In genomic region chr12:110446290-110447170, GRCm38 (mm10) we compare ENCODE assay signal across 8 mouse cellular contexts. TPM values are rescaled to one million over a fixed set of nuclear protein-coding genes. Genes with fewer than 3 reads are reported as not detected.
A peak's percentile ranks its signal among the peaks of the same experiment; 100 is the strongest.
DNase-seq lines count a peak whose midpoint lies in the region; ATAC-seq and TF ChIP-seq lines count a peak whose summit lies in the region.

Ppp2r5c (plus strand) TSS chr12:110447120.

- no peaks in the 10 kb centered on the region for H3K27me3 ChIP-seq in MEL (ENCODE audit: control insufficient read depth in 1 of 2, insufficient read depth in 2 of 2, low read length in 2 of 2)
- H3K27me3 ChIP-seq in cerebellum, adult 2 months (ENCODE audit: control insufficient read depth, insufficient read depth, low read length) = no peaks in the 10 kb centered on the region
- H3K27me3 ChIP-seq in forebrain, postnatal 0 days (ENCODE audit: insufficient read depth, low read length) = no peaks in the 10 kb centered on the region; the same call in 1 of the 2 replicates
- 0 out of 2 replicates have a peak, but pooled peaks cover 6% of the 10 kb centered on the region for H3K27me3 ChIP-seq in lung, embryonic 15.5 days

- TF ChIP-seq POLR2A in MEL (IDR thresholded peaks at IDR 0.05; ENCODE audit: control insufficient read depth in 1 of 2, insufficient read depth in 1 of 2, low read depth in 1 of 2, low read length in 2 of 2, poor library complexity in 1 of 2) = peak; percentile 82 to 90
- TF ChIP-seq POLR2A in cerebellum, adult 2 months (IDR thresholded peaks at IDR 0.05; ENCODE audit: borderline replicate concordance, insufficient read depth, low read length) = peak; percentile 50; the same call in 1 of the 2 replicates

- H3K79me2 ChIP-seq in MEL (ENCODE audit: control insufficient read depth, insufficient read depth, low read length, poor library complexity) = peaks cover 2% of the 10 kb centered on the region; the same call in 1 of the 2 replicates

- no peaks in the 10 kb centered on the region; a peak in 1 of 4 replicates for H3K4me1 ChIP-seq in MEL (ENCODE audit: control insufficient read depth in 1 of 2, insufficient read depth in 2 of 2, low read length in 2 of 2)
- peaks cover 5% of the 10 kb centered on the region; the same call in 1 of the 2 replicates for H3K4me1 ChIP-seq in cerebellum, adult 2 months (ENCODE audit: control insufficient read depth, insufficient read depth, low read length)
- H3K4me1 ChIP-seq in forebrain, postnatal 0 days (ENCODE audit: insufficient read depth) = no peaks in the 10 kb centered on the region
- H3K4me1 ChIP-seq in lung, embryonic 15.5 days = peaks cover 19% of the 10 kb centered on the region

- TF ChIP-seq EP300 in MEL (IDR thresholded peaks at IDR 0.05; ENCODE audit: low read depth in 1 of 2, low read length in 2 of 2) = no peak

- peak within 1 kb of the TSS; percentile 90 to 96 for H3K4me3 ChIP-seq in MEL (ENCODE audit: control insufficient read depth in 1 of 2, insufficient read depth in 1 of 2, low read depth in 2 of 2, low read length in 2 of 2)
- H3K4me3 ChIP-seq in cerebellum, adult 2 months (replicated peaks; ENCODE audit: insufficient read depth, low read depth, low read length) = peak within 1 kb of the TSS; percentile 87
- H3K4me3 ChIP-seq in forebrain, postnatal 0 days (ENCODE audit: low read depth, low read length) = peak within 1 kb of the TSS; percentile 88
- peak within 1 kb of the TSS; percentile 71 for H3K4me3 ChIP-seq in lung, embryonic 15.5 days

- no peaks in the 10 kb centered on the region for H3K36me3 ChIP-seq in MEL (ENCODE audit: control insufficient read depth in 1 of 2, insufficient read depth in 2 of 2, low read length in 2 of 2)
- H3K36me3 ChIP-seq in forebrain, postnatal 0 days (ENCODE audit: insufficient read depth) = peaks cover 12% of the 10 kb centered on the region; the same call in 1 of the 2 replicates
- no peaks in the 10 kb centered on the region for H3K36me3 ChIP-seq in lung, embryonic 15.5 days

- H3K9ac ChIP-seq in MEL (ENCODE audit: control insufficient read depth, low read depth, low read length, poor library complexity, severe bottlenecking) = peak within 1 kb of the TSS; percentile 79
- H3K9ac ChIP-seq in forebrain, postnatal 0 days = peak within 1 kb of the TSS; percentile 85
- peak within 1 kb of the TSS; percentile 76 for H3K9ac ChIP-seq in lung, embryonic 15.5 days

- no peak for TF ChIP-seq RAD21 in MEL (IDR thresholded peaks at IDR 0.05; ENCODE audit: low read depth, low read length)

- peak; percentile 95 for ATAC-seq in forebrain, postnatal 0 days
- peak; percentile 99 for ATAC-seq in lung, embryonic 15.5 days (ENCODE audit: borderline replicate concordance, extremely low read depth, low FRiP score, low TSS enrichment)

- H3K27ac ChIP-seq in MEL (ENCODE audit: control insufficient read depth, low read depth, low read length) = peak within 1 kb of the TSS; percentile 87
- H3K27ac ChIP-seq in cerebellum, adult 2 months (ENCODE audit: insufficient read depth, low read length) = peak within 1 kb of the TSS; percentile 76
- H3K27ac ChIP-seq in forebrain, postnatal 0 days (ENCODE audit: low read depth, low read length) = peak within 1 kb of the TSS; percentile 90
- H3K27ac ChIP-seq in lung, embryonic 15.5 days = peak within 1 kb of the TSS; percentile 96

- H3K4me2 ChIP-seq in forebrain, postnatal 0 days (ENCODE audit: low read depth) = peak within 1 kb of the TSS; percentile 78
- H3K4me2 ChIP-seq in lung, embryonic 15.5 days = peak within 1 kb of the TSS; percentile 94

- TF ChIP-seq CTCF in MEL (IDR thresholded peaks at IDR 0.05 in 2 of 3, conservative IDR thresholded peaks at IDR 0.05 in 1 of 3; ENCODE audit: control insufficient read depth in 1 of 3, insufficient read depth in 1 of 3, low read depth in 2 of 3, low read length in 3 of 3, poor library complexity in 1 of 3, severe bottlenecking in 1 of 3) = no peak
- no peak for TF ChIP-seq CTCF in cerebellum, adult 2 months (IDR thresholded peaks at IDR 0.05; ENCODE audit: borderline replicate concordance, insufficient read depth, low read depth, low read length)
- TF ChIP-seq CTCF in forebrain, postnatal 0 days (IDR thresholded peaks at IDR 0.05; ENCODE audit: low read depth) = no peak

- under 1% methylated on average over 82 of the region's 86 CpGs for WGBS in cerebellum, adult 2 months
- WGBS in forebrain, postnatal 0 days = under 1% methylated on average over 63 of the region's 86 CpGs
- WGBS in lung, embryonic 15.5 days = under 1% methylated on average over 60 of the region's 86 CpGs

- no peaks in the 10 kb centered on the region for H3K9me3 ChIP-seq in MEL (replicated peaks; ENCODE audit: insufficient read depth, low read length)
- H3K9me3 ChIP-seq in forebrain, postnatal 0 days (ENCODE audit: low read length) = no peaks in the 10 kb centered on the region
- no peaks in the 10 kb centered on the region for H3K9me3 ChIP-seq in lung, embryonic 15.5 days

- peak; percentile 93 for DNase-seq in MEL (ENCODE audit: low read depth, low spot score)
- DNase-seq in cerebellum, adult 2 months = peak; percentile 94 to 95
- peak; percentile 96 for DNase-seq in forebrain, postnatal 0 days
- peak; percentile 98 for DNase-seq in heart, postnatal 4 days
- peak; percentile 89 to 92 for DNase-seq in layer of hippocampus, adult 8-10 months (ENCODE audit: low spot score in 2 of 2)
- peak; percentile 90 for DNase-seq in ovary, adult 18-20 months (ENCODE audit: low spot score)
- peak; percentile 95 for DNase-seq in thymus, postnatal 0 days (ENCODE audit: low spot score)

TF ChIP-seq in MEL, 35 proteins besides CTCF, POLR2A, EP300 and RAD21 (continues in another document):
- TF ChIP-seq USF1 (IDR thresholded peaks at IDR 0.05; ENCODE audit: low read depth, low read length) = peak; percentile 97
- TF ChIP-seq MAZ (IDR thresholded peaks at IDR 0.05; ENCODE audit: low read depth, low read length) = no peak
- peak; percentile 53; the same call in 1 of the 2 replicates for TF ChIP-seq HCFC1 (IDR thresholded peaks at IDR 0.05; ENCODE audit: low read depth, low read length)
- no peak for TF ChIP-seq ETS1 (IDR thresholded peaks at IDR 0.05; ENCODE audit: low read depth, low read length)
- peak; percentile 66 for TF ChIP-seq SIN3A (IDR thresholded peaks at IDR 0.05; ENCODE audit: low read length)
- no peak for TF ChIP-seq MAFK (IDR thresholded peaks at IDR 0.05; ENCODE audit: borderline replicate concordance, low read depth, low read length)
- no peak for TF ChIP-seq ZC3H11A (IDR thresholded peaks at IDR 0.05; ENCODE audit: low read depth, low read length)
- TF ChIP-seq BHLHE40 (IDR thresholded peaks at IDR 0.05; ENCODE audit: borderline replicate concordance, low read depth, low read length) = no peak
- no peak for TF ChIP-seq POLR2AphosphoS5 (IDR thresholded peaks at IDR 0.05; ENCODE audit: borderline replicate concordance, low read depth, low read length)
- peak; percentile 63 for TF ChIP-seq MAX (IDR thresholded peaks at IDR 0.05; ENCODE audit: low read length)
- no peak for TF ChIP-seq ZKSCAN1 (IDR thresholded peaks at IDR 0.05; ENCODE audit: low read depth, low read length)
- no peak for TF ChIP-seq E2F4 (IDR thresholded peaks at IDR 0.05; ENCODE audit: borderline replicate concordance, low read depth, low read length)
- TF ChIP-seq GABPA (IDR thresholded peaks at IDR 0.05; ENCODE audit: low read depth, low read length) = no peak
- no peak for TF ChIP-seq GATA1 (IDR thresholded peaks at IDR 0.05; ENCODE audit: low read depth, low read length)
- TF ChIP-seq SMC3 (IDR thresholded peaks at IDR 0.05; ENCODE audit: low read depth, low read length) = no peak
- TF ChIP-seq ZNF384 (IDR thresholded peaks at IDR 0.05; ENCODE audit: low read depth, low read length) = no peak
- TF ChIP-seq UBTF (IDR thresholded peaks at IDR 0.05; ENCODE audit: borderline replicate concordance, insufficient read depth, low read depth, low read length) = no peak
- TF ChIP-seq NRF1 (IDR thresholded peaks at IDR 0.05; ENCODE audit: insufficient read depth, low read depth, low read length, poor library complexity, severe bottlenecking) = 0 out of 2 replicates have a peak, but pooled peaks have one; percentile 14
- TF ChIP-seq ELF1 (IDR thresholded peaks at IDR 0.05; ENCODE audit: low read depth, low read length) = no peak
- peak; percentile 55; the same call in 1 of the 2 replicates for TF ChIP-seq MYC (IDR thresholded peaks at IDR 0.05; ENCODE audit: low read depth, low read length)
- no peak for TF ChIP-seq KAT2A (conservative IDR thresholded peaks at IDR 0.05; ENCODE audit: low read depth, low read length)
- TF ChIP-seq CHD1 (IDR thresholded peaks at IDR 0.05; ENCODE audit: low read depth, low read length) = no peak
- TF ChIP-seq TCF12 (IDR thresholded peaks at IDR 0.05; ENCODE audit: low read depth, low read length) = 0 out of 2 replicates have a peak, but pooled peaks have one; percentile 25
- no peak for TF ChIP-seq MYB (IDR thresholded peaks at IDR 0.05; ENCODE audit: low read depth, low read length)
- peak; percentile 72 for TF ChIP-seq NELFE (IDR thresholded peaks at IDR 0.05; ENCODE audit: low read depth, low read length)
- TF ChIP-seq USF2 (IDR thresholded peaks at IDR 0.05; ENCODE audit: borderline replicate concordance in 1 of 2, insufficient read depth in 1 of 2, low read depth in 1 of 2, low read length in 2 of 2) = peak; percentile 16 to 89; a peak in 3 of 4 replicates
- no peak for TF ChIP-seq ZMIZ1 (IDR thresholded peaks at IDR 0.05; ENCODE audit: low read depth, low read length)
- peak; percentile 50; the same call in 1 of the 2 replicates for TF ChIP-seq MXI1 (IDR thresholded peaks at IDR 0.05; ENCODE audit: low read depth, low read length)
- no peak for TF ChIP-seq POLR2AphosphoS2 (IDR thresholded peaks at IDR 0.05; ENCODE audit: low read length)
- TF ChIP-seq TBP (IDR thresholded peaks at IDR 0.05; ENCODE audit: low read depth, low read length) = peak; percentile 83
- TF ChIP-seq MEF2A (IDR thresholded peaks at IDR 0.05; ENCODE audit: extremely low read depth, insufficient replicate concordance, low read depth, low read length, poor library complexity, severe bottlenecking) = no peak

RNA-seq across cellular contexts. Expression of gene Ppp2r5c, which starts in this region (rescaled TPM):
- 72.0 and 78.6 TPM in 2 replicates for total RNA-seq in MEL (2012; rRNA removed)
- polyA plus RNA-seq in MEL (2012; ENCODE audit: insufficient read depth in 1 of 2, insufficient read length in 2 of 2, low read depth in 1 of 2, low replicate concordance in 2 of 2, missing spikeins in 1 of 2) = 10 to 100 TPM; 93.9 to 100.0 TPM
- polyA plus RNA-seq in cerebellum, adult 2 months (2012; rRNA removed) = 117 and 136 TPM in 2 replicates
- total RNA-seq in forebrain, postnatal 0 days (2014; rRNA removed) = 171 and 191 TPM in 2 replicates
- polyA plus RNA-seq in forebrain, postnatal 0 days (2015; fragmentation: Nextera tagmentation; extraction: Ambion mirVana) = 147 and 169 TPM in 2 replicates
- total RNA-seq in heart, postnatal 4 days (2021) = 100 to 1,000 TPM; 126 to 128 TPM
- 100 to 1,000 TPM; 227 to 249 (median 241) TPM for total RNA-seq in layer of hippocampus, adult 8-10 months (2022)
- 167 and 171 TPM in 2 replicates for polyA plus RNA-seq in lung, embryonic 15.5 days (2015; fragmentation: Nextera tagmentation; extraction: Ambion mirVana)
- polyA plus RNA-seq in thymus, postnatal 0 days (2015; fragmentation: Nextera tagmentation; extraction: Ambion mirVana) = 309 and 319 TPM in 2 replicates

Comparison
In these comparisons a context has a peak if more than half of its experiments do, and no peak if none do; other contexts are left out.
1. Peak in every context shown above with its lines: DNase-seq, ATAC-seq, H3K4me3 ChIP-seq and H3K27ac ChIP-seq.